Mouse (Mus musculus): Measurements from ENCODE around the gene Alkbh7. TPM values are rescaled to one million over a fixed set of nuclear protein-coding genes. Genes with fewer than 3 reads are reported as not detected.

The Alkbh7 gene
- total RNA-seq, 2 experiments from 2014 or later = 23.1 to 23.7 TPM

DNA sequence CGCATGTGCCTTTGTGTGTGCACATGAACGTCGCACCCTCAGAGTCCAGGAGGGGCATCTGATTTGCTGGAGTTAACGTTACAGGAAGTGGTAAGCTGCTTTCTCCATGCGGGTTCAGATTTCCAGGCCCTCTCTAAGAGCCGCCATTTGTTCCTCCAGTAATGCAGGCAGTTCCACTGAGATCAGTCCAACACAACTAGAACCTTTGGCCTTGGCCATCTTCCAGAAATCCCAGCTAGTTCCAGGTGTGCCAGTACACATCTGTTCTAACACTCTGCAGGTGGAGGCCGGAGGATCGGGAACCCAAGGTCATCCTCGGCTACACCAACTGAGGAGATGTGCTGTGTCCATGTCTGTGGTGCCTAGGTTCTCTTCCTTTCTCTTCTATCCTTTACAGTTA is 12.3 kb upstream of the Alkbh7 start:
- DNase-seq (ENCODE audit: low spot score in 2 of 2) = no peak
- intact Hi-C loops (cut with DNase I) = loop anchor here (5.0 kb wide), 1 partner anchor 178 kb away; no protein-coding TSS in a partner anchor

DNA sequence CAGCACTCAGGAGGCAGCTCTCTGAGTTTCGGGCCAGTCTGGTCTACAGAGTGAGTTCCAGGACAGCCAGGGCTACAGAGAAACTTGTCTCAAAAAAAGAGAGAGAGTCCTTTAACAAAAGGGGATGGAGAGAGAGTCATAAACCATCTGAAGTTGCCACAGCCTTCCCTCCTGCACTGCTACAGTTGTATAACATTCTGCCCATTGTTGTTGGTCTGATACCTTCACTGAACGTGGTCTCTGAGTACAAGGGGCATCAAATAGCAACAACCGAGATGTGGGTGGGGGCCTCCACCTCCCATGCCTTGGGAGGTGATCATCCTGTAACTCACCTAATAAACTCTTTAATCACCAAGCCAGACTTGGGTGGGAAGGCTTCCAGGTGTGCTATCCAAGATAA is 11.5 kb upstream of the Alkbh7 start:
- intact Hi-C loops (cut with DNase I) = loop anchor here (5.0 kb wide), 1 partner anchor 178 kb away; no protein-coding TSS in a partner anchor
- no peak for DNase-seq (ENCODE audit: low spot score in 2 of 2)

DNA sequence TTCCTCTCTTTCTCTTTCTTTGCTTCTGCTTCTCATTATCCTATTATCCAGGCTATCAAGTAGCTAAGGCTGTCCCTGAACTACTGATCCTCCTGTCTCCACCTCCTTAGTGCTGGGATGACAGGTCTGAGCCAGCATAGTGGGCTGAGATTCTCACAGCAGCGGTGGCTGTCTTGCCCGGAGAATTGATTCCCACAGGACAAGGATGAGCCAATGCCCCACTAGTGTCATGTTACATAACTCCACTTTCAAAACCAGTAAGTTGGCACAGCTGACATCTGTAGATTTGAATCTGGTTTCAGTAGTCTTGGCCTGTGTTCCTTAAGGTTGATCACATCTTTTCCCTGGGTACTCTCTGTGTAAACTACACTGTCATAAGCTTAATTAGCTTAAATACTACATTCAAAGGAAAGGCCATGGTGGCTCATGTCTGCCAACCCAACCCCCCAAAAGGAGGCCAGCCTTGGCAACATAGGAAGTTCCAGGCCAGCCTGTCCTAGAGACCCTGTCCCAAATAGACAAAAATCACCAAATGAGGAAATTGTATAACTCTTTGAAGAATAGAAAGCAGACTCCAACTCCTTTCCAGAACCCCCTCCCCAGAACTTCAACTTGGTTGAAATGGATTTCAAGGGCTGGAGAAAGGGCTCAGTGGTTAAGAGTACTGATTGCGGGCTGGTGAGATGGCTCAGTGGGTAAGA is 10.9 kb upstream of the Alkbh7 start:
- intact Hi-C loops (cut with DNase I) = loop anchor here (5.0 kb wide), 1 partner anchor 179 kb away; no protein-coding TSS in a partner anchor
- no peak for DNase-seq (ENCODE audit: low spot score in 2 of 2)

DNA sequence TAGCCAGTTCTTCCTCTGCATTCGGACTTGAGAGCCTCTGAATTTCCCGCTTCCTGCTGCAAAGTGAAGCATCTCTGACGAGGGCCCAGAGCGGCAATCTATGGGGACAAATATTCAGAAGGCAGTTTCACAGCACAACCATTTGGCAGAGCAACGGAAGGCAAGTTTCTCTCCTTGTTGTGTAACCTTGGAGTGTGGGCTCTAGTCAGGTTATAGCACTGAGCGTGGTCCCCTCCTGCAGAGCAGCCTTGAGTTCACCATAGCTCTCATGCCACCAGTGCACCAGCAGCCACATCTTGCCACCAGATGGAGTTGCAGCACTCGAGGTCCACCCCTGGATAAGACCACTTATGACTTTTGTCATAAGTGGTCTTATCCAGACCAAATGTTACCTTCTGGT is 8.7 kb upstream of the Alkbh7 start:
- DNase-seq (ENCODE audit: low spot score in 2 of 2) = no peak
- intact Hi-C loops (cut with DNase I) = loop anchor here (2.0 to 5.0 kb wide), 2 partner anchors 54 to 181 kb away; partner anchors contain the start of gene Mllt1

DNA sequence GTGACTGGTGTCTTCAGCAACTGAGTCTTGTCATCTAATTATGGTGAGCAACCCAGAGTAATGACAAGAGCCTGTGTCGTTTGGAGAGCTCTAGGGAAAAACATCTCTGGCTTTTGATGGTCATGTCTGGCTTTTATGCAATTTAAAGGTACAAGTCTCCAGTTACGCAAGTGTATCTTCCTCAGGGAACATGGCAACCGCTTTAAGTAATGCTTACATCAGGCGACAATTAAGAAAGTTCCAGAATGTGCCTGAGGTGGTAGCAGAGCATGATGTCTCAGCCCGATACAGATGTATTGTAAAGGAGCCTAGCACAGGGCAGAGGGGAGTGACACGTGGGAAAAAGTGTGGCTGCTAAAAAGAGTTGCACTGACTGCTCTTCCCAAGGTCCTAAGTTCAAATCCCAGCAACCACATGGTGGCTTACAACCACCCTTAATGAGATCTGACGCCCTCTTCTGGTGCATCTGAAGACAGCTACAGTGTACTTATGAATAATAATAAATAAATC is 8.2 kb upstream of the Alkbh7 start:
- DNase-seq (ENCODE audit: low spot score in 2 of 2) = no peak
- intact Hi-C loops (cut with DNase I) = loop anchor here (2.0 to 5.0 kb wide), 2 partner anchors 54 to 182 kb away; partner anchors contain the start of gene Mllt1

DNA sequence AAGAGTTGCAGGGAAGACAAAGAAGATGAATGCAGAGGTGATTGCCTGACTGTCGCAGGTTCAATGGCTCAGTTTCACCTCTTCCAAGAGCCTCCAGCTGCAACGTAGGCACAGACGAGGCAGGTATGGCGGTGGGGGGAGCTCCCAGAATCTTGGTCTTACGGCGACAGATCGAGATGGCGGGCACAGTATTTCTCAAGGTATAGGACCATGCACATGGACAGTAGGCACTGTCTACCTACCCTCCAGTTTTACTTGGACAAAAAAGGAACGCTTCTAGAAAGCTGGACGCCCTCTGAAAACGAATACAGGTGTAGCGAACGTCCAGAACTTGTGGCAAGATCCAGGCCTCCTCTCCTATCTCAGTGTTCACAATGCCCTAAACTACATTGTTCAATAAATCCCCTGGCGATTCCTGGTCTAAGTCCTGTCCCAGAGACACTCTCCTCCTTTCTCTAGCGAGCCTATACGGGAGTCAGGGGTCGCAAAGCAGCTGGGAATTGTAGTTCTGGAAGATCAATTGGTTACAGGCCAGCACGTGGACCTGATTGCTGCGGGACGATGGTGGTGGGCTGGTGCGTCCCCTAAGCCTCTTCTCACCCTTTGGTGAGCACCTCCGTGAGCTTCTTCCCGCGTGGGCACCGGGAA is 7.5 kb upstream of the Alkbh7 start:
- peak; percentile 85 to 92 for DNase-seq (ENCODE audit: low spot score in 2 of 2)
- intact Hi-C loops (cut with DNase I) = loop anchor here (1.0 to 5.0 kb wide), 4 partner anchors 22 to 258 kb away; partner anchors contain the start of genes Gm17949, Gtf2f1 and Mllt1

DNA sequence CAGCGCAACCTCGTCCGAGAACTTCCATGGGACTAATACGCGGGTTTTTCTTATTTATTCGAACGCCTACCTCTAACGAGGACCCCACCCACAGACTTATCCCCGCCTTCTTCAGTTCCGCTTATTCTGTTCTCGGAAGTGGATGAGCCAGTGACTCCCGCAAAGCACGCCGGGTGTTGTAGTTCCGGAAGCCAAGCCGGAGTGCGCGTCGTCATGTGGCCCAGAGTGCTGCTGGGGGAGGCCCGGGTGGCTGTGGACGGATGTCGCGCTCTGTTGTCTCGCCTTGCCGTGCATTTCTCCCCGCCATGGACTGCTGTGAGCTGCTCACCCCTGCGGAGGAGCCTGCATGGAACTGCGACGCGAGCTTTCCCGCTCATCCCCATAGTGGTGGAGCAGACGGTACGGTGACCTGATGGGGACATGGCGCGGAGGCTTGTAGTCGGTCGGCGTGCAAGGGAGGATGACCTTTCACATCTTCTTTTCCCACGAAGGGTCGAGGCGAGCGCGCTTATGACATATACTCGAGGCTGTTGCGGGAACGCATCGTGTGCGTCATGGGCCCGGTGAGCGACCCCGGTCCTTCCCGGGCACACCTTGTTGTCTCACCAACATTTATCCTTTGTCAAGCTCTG is 6.9 kb upstream of the Alkbh7 start, which contains the start of gene Clpp:
TSS of gene Clpp (plus strand) at position 191 of the 632 bp plus-strand sequence.
- intact Hi-C loops (cut with DNase I) = loop anchor here (1.0 kb wide), 2 partner anchors 21 to 257 kb away; partner anchors contain the start of genes Gm17949 and Gtf2f1

DNA sequence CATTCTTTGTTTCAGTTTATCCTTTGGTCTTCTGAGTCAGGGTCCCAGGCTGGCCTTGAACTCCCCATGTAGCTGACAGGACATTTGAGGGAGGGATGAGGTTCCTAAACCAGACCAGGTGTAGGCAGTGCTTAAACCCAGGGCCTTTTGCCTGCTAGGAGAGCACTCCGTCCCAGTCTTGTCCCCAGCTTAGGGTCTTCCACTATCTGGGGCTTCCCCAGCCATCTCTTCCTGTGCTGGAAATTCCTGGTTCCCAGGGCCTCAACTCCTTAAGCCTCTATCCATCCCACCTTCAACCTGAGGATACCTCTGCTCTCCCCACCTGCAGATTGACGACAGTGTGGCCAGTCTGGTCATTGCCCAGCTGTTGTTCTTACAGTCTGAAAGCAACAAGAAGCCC is 6.2 kb upstream of the Alkbh7 start:
- intact Hi-C loops (cut with DNase I) = loop anchor here (1.0 kb wide), 2 partner anchors 20 to 256 kb away; partner anchors contain the start of genes Gm17949 and Gtf2f1
- DNase-seq (ENCODE audit: low spot score in 2 of 2) = no peak

More for the DNA sequence above, 6.9 kb upstream of the Alkbh7 start, which contains the start of gene Clpp:
- DNase-seq (ENCODE audit: low spot score in 2 of 2) = peak; percentile 95 to 98

DNA sequence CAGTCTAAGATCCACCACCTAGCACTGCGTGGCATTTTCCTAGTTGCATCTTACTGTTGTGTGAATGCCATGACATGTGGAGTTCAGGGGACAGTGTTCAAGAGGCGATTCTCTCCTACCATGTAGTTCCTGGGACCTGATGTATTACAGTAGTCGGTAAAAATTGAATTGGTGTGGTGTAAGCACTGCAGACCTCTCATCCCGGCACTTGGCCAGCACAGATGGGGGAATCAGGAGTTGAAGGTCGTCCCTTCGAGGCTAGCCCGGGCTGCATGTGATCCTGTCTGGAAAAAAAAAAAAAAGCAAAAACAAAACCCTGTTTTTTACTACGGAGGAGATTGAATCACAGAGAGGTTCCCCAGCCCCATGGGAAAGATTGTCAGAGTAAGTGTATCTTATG is 2.1 kb upstream of the Alkbh7 start:
- DNase-seq (ENCODE audit: low spot score in 2 of 2) = no peak
- intact Hi-C loops (cut with DNase I) = loop anchor here (5.0 kb wide), 2 partner anchors 98 to 172 kb away; no protein-coding TSS in a partner anchor

DNA sequence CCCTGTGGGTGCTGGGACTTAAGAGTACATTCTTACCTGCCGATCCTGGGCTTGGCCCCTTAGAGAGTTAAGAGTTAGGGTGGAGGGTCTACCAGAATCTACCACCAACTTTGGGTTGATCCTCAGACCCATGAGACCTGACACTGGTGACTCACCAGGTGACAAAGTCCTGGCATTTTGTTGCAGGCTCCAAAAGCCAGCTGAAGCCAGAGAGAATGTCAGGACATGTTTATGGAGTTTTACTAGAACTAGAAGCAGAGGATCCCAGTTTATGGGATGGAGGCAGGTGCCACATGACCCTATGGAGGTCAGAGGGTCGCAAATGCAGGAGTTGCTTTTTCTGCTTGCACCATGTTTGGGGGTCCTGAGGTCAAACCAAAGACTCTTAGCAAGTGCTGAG is 633 bp upstream of the Alkbh7 start:
- intact Hi-C loops (cut with DNase I) = loop anchor here (5.0 kb wide), 2 partner anchors 99 to 171 kb away; no protein-coding TSS in a partner anchor
- DNase-seq (ENCODE audit: low spot score in 2 of 2) = no peak

DNA sequence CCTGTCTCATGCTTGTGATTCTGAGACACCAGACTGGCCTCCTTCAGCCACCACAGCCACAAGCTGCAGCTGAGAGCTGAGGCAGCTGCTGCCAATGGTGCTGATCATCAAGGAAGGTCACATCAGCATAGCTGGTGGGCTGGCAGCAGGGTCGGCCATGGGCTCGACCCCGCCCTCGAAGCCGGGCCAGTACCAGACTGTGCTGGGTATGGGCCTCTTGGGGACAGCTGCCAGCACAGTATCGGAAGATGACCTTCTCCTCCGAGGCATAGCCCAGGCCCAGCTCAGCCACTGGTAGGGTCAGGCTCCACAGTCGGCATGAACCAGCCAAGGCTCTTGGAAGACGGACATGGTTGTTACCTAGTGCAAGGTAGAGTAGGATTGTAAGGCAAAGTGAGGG is 2.3 kb downstream of the Alkbh7 start:
- intact Hi-C loops (cut with DNase I) = loop anchor here (5.0 kb wide), 2 partner anchors 102 to 168 kb away; no protein-coding TSS in a partner anchor
- DNase-seq (ENCODE audit: low spot score in 2 of 2) = no peak

DNA sequence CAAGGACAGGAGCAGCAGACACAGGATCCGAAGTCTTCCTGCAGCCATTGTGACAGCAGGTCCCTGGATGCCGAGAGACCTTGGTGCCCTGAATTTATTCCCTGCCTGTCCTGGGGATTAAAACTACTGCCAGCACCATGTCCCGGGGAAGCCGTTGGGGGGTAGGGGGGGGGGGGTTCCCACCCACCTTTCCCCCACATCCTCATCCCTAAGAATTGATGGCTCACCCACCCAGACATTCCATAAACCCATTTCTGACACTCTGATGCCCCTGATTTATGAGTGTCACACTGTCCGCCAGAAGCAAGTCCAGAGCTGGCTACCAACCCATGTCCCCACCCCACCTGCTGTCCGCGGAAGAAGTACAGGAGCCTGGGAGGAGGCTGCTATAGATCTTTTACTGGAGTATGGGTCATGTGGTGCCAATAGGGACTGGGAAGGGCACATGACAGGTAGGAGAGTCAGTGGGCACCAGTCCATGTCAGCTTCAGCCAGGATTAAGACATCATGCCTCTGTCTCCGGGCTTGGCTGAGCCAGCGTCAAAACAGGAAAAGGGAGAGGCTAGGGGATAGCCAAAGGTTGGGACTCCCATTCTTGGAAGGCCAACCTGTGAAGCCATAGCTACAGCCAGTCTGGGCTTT is 3.0 kb downstream of the Alkbh7 start, which contains the start of gene Pspn:
TSS of gene Pspn (minus strand) at position 51 of the 642 bp plus-strand sequence.
- DNase-seq (ENCODE audit: low spot score in 2 of 2) = no peak
- intact Hi-C loops (cut with DNase I) = loop anchor here (5.0 kb wide), 2 partner anchors 103 to 167 kb away; no protein-coding TSS in a partner anchor

DNA sequence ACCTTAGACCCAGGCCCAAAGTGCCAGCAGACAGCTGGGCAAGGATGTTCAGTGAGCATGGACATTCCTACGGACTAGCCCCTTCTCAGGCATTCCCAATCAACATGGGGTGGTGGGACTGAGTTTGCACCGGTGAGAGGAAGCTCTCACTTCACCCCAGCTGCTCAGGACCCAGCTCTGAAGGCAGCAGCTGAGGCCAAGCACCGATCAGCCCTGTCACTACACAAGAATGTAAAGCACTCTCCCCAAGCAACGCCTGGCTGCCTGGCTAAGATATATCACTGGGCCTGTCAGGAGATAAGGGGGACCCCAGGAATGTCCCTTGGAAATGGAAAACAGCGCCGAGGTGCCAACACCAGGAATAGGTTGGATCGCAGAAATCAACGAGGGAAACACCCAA is 4.1 kb downstream of the Alkbh7 start:
- intact Hi-C loops (cut with DNase I) = no loop called here
- no peak for DNase-seq (ENCODE audit: low spot score in 2 of 2)

DNA sequence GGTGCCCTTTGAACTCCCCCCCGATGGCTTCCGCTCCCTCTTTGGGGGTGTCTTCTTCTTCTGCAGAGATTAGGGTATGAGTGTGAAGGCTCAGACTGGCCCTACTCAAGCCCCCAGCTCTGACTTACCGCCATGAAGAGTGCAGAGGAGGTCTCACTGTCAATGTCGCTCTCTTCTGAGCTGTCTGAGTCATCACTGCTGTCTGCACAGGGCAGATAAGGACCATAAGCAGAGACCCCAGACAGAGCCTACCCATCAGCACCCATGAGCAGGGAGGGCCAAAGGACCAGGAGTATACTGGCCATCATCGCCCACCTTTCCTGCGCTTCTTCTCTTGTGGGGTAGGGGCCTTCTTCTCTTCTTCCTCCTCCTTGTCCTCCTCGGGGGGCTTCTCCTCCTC is 6.9 kb downstream of the Alkbh7 start:
- intact Hi-C loops (cut with DNase I) = no loop called here
- no peak for DNase-seq (ENCODE audit: low spot score in 2 of 2)

DNA sequence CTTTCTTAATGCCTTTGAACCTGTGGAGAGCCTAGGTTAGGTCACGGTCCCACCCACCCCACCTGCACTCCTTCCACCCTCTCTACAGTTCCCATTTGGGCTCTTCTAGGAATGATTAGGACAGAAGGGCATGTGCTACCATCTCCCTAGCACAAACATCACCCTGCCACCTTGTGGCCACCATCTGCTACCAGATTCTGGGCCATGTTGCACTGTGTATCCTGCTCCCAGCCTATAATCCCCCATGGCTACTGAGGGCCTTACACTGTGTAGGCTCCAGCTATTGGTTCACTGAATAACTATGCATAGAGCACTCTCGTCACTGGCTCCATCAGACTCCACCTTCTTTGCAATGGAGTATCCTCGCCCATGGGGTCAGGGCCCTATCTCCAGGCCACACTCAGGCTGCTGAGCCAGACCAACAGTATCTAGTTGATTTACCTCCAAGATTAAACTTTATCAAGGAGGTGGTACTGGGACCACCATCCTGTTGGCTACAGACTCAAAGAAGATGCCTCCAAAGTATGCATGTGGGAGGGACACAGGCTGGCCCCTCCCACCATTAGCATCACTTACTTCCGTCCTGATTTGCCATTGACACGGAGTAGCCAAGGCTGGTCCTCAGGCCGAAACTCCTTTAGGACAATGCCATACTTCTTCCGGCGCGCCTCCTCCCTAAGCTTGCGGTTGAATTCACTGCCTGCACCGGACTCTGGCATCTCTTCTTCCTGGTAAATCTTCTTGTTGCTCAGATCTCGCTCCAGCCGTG is 10.2 kb downstream of the Alkbh7 start:
- no peak for DNase-seq (ENCODE audit: low spot score in 2 of 2)
- intact Hi-C loops (cut with DNase I) = no loop called here

DNA sequence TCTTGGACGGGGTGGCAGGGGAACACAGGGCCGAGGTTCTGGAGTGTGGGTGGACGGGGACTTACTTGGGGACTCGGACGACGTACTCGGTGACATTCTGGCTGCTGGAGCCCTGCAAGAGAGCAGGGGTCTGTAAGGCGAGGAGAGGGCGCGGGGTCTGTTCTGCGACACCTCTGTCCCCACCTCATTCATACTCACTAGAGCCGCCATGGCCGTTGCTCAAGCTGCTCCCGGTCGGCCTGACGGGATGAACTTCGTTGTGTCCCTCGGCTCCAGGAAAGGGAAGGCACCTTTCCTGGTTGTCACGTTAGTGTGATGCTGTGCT is 13.7 kb downstream of the Alkbh7 start:
- intact Hi-C loops (cut with DNase I) = loop anchor here (1.0 kb wide), 3 partner anchors 14 to 48 kb away; partner anchors contain the start of genes Alkbh7, Clpp, Crb3 and Slc25a23
- DNase-seq (ENCODE audit: low spot score in 2 of 2) = no peak

DNA sequence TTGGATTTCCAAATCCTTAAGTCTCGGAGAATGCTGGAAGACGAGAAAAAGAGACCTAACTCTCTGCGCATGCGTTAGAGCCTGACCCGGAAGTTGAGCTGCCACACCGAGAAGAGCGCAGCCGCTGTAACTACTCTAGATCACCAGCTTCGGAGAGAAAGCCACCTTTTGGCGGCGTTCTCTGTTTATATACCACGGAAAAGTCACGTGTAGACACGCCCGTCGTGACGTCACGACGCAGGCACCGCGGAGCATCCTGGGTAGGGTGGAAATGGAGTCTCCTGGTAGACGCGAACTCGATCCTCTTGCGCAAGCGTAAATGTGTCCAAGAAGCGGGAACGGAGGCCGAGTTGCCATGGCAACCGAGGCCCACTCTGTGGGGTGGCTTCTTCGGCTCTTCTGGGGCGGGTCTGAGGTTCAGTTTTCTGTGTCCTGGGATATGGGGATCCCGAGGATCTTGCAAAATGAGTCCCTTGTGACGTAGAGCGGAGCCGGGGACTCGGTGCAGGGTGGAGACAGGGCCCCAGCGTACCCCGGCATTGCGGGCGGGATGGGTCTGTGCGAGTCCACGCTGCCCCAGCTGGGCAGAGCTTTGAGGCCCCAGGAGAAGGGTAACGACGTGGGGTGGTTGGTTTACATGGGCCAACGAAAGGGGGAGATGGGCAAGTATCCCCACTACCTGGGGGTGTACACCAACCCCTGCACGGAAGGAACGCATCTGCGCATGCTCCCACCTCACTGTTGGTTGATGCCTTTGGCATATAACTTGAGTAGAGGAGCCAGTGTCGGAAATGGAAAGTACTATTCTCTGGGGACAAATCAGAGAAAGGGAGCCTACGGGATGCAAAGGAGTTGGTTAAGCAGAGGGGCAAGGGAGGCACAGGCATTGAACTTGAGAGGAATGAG is 14.3 kb downstream of the Alkbh7 start, which contains the start of the genes Gtf2f1 and Gm17949:
TSS of gene Gtf2f1 (minus strand) at position 53 of the 906 bp plus-strand sequence.
TSS of gene Gm17949 (plus strand) at position 234 of the 906 bp plus-strand sequence.
- intact Hi-C loops (cut with DNase I) = loop anchor here (1.0 kb wide), 3 partner anchors 14 to 48 kb away; partner anchors contain the start of genes Alkbh7, Clpp, Crb3 and Slc25a23
- peak; percentile 95 to 99 for DNase-seq (ENCODE audit: low spot score in 2 of 2)
